In genomic region chr2:51439047-51439446, GRCm38 (mm10) we compare ENCODE assay signal across 16 mouse cellular contexts.
"Had no signal": no experiment of that assay in that cellular context is flagged by ENCODE, and none has a peak within 500 bp of the region (broad histone marks: within the 10 kb centered on the region; RNA-seq: fewer than 3 reads in every experiment).

No protein-coding gene starts in this region.

- H3K4me3 ChIP-seq: limb, embryonic 10.5 days; limb, embryonic 13.5 days; liver, embryonic 12.5 days; liver, embryonic 15.5 days; lung, embryonic 15.5 days had no signal

- H3K4me2 ChIP-seq: limb, embryonic 13.5 days; liver, embryonic 12.5 days; liver, embryonic 15.5 days; lung, embryonic 15.5 days; midbrain, embryonic 11.5 days had no signal

- H3K9ac ChIP-seq: limb, embryonic 13.5 days; liver, embryonic 12.5 days; liver, embryonic 15.5 days; lung, embryonic 15.5 days had no signal

- H3K9me3 ChIP-seq: limb, embryonic 10.5 days; liver, embryonic 12.5 days; liver, embryonic 15.5 days; lung, embryonic 15.5 days had no signal

- DNase-seq: kidney, adult 11 months; kidney, adult 8-10 months; kidney, postnatal 14 days; kidney, postnatal 4 days; liver; lung, adult 18-20 months; lung, postnatal 10 days; lung, postnatal 36 days; midbrain, embryonic 14.5 days; thymus, postnatal 25 days had no signal

- H3K36me3 ChIP-seq: limb, embryonic 10.5 days; limb, embryonic 13.5 days; liver, embryonic 12.5 days; liver, embryonic 15.5 days; lung, embryonic 15.5 days had no signal

- ATAC-seq: liver, embryonic 12.5 days had no signal

- H3K4me1 ChIP-seq: limb, embryonic 10.5 days; liver, embryonic 12.5 days; liver, embryonic 15.5 days; lung, embryonic 15.5 days had no signal

- H3K27ac ChIP-seq: limb, embryonic 10.5 days; limb, embryonic 13.5 days; liver, embryonic 12.5 days; liver, embryonic 15.5 days; lung, embryonic 15.5 days had no signal

- H3K27me3 ChIP-seq: limb, embryonic 13.5 days; liver, embryonic 12.5 days; liver, embryonic 15.5 days; lung, embryonic 15.5 days had no signal
